Mouse (Mus musculus) forebrain, embryonic 11.5 days (tissue): ENCODE measurements around the gene D330045A20Rik. TPM values are rescaled to one million over a fixed set of nuclear protein-coding genes. Genes with fewer than 3 reads are reported as not detected.
A peak's percentile ranks its signal among the peaks of the same experiment; 100 is the strongest.
"Not testable (repeated sequence)": the region's sequence is repeated elsewhere in the genome, so short reads cannot be mapped to it uniquely, and the experiment has no call there.

ENCODE experiments used
- ATAC-seq: fragments of 200-750 bp; cut with Nextera tagmentation; replicated peaks from 2 replicates; pipeline ENCODE4 v1.8.0; 2017; ENCODE audit warnings: moderate TSS enrichment; ENCODE audit not compliant: low FRiP score
- DNase-seq: peaks from one replicate; pipeline ENCODE4 v3.0.0-alpha.2; 2017; ENCODE audit warnings: low spot score
- H3K27ac ChIP-seq: fragments of 300-500 bp; sonication (generic); 2 replicates; pipeline ENCODE4 v1.5.1; 2014; ENCODE audit warnings: low read depth, low read length
- H3K27me3 ChIP-seq: fragments of 300-500 bp; sonication (generic); 2 replicates; pipeline ENCODE4 v1.6.1; 2014; ENCODE audit warnings: mild to moderate bottlenecking, low read length, mixed read lengths; ENCODE audit not compliant: control insufficient read depth, insufficient read depth
- H3K36me3 ChIP-seq: fragments of 300-500 bp; sonication (generic); 2 replicates; pipeline ENCODE4 v1.6.1; 2014; ENCODE audit warnings: mild to moderate bottlenecking, low read length, moderate library complexity, mixed read lengths; ENCODE audit not compliant: control insufficient read depth, insufficient read depth
- H3K4me1 ChIP-seq: fragments of 300-500 bp; sonication (generic); replicated peaks from 2 replicates; pipeline ENCODE4 v1.6.1; 2014; ENCODE audit warnings: low read length, mixed read lengths; ENCODE audit not compliant: control insufficient read depth, insufficient read depth
- H3K4me2 ChIP-seq: fragments of 300-500 bp; sonication (generic); 2 replicates; pipeline ENCODE4 v1.6.1; 2014; ENCODE audit warnings: low read depth, mild to moderate bottlenecking, low read length, moderate library complexity, mixed read lengths; ENCODE audit not compliant: severe bottlenecking
- H3K4me3 ChIP-seq: fragments of 300-500 bp; sonication (generic); 2 replicates; pipeline ENCODE4 v1.5.1; 2014; ENCODE audit warnings: low read depth, low read length
- H3K9ac ChIP-seq: fragments of 300-500 bp; sonication (generic); 2 replicates; pipeline ENCODE4 v1.6.1; 2014; ENCODE audit warnings: low read length
- H3K9me3 ChIP-seq: fragments of 300-500 bp; sonication (generic); 2 replicates; pipeline ENCODE4 v1.6.1; 2016; ENCODE audit warnings: low read length, mixed read lengths; ENCODE audit not compliant: control insufficient read depth
- WGBS: fragments of 180-500 bp; shearing (Covaris S2); extraction: QIAGEN DNeasy Blood & Tissue Kit; methylation state at CpG from one replicate; pipeline ENCODE4 v1.1.7; 2014; 5-methylcytosine and 5-hydroxymethylcytosine counted together
- polyA plus RNA-seq: library from polyadenylated mRNA; unstranded; fragments of >200 nt; fragmentation: Nextera tagmentation; extraction: Ambion mirVana; gene quantifications from 2 replicates; pipeline ENCODE4 v1.2.1, GENCODE M21; 2014

The D330045A20Rik gene
- polyA plus RNA-seq, result 2.7 and 3.3 TPM in 2 replicates

DNA sequence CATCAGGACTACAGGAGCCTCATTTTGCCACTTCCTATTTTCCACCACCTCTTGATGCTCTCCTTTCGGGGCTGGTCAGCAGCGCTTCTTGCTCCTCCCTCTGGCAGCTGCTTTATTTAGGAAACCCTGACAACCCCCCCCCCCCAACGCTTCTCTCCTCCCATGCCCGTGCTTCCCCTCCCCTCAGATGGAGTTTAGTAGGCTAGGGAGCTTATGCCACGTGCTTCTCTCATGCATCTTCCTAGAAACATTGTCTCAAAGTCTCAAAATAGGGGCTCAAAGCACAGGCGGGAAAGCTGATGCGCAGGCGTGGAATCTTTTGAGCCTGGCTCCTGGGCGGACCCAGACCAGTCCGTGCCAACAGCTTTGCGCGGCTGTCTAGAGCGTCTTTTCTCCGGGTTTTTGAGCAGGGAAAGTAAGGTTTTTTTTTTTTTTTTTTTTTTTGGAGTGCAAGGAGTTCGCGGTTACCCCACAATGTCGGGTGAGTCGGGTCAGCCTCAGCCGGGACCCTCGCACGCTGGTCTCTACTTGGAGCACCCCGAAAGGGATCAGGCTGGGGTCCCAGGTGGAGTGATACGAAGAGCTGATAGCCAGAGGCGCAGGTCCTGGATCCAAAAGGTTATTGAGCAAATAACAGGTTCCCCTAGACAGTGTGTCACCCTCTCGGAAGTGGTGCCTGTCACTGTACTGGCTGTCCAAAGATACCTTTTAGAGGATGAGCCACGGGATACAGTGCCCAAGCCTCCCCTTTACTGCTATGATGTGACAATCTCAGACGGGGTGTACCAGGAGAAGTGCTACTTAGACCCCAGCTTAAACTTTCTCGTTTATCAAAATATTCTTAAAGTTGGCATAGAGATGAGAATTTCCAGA is at the start of gene D330045A20Rik:
TSS of gene D330045A20Rik (plus strand) at position 346 of the 873 bp plus-strand sequence.
- Histone ChIP-seq H3K4me1 (no peaks in the 10 kb centered on the region), H3K9ac (peak within 1 kb of the TSS; percentile 23; the same call in 1 of the 2 replicates), H3K27me3 (no peaks in the 10 kb centered on the region; the same call in 1 of the 2 replicates), H3K36me3 (no peaks in the 10 kb centered on the region), H3K4me2 (peak within 1 kb of the TSS; percentile 48), H3K9me3 (no peaks in the 10 kb centered on the region), H3K4me3 (peak within 1 kb of the TSS; percentile 25), H3K27ac (no peak within 1 kb of the TSS)
- ATAC-seq (peak; percentile 88), DNase-seq (peak; percentile 67)
- WGBS, result 26% methylated on average over 28 of the region's 28 CpGs

DNA sequence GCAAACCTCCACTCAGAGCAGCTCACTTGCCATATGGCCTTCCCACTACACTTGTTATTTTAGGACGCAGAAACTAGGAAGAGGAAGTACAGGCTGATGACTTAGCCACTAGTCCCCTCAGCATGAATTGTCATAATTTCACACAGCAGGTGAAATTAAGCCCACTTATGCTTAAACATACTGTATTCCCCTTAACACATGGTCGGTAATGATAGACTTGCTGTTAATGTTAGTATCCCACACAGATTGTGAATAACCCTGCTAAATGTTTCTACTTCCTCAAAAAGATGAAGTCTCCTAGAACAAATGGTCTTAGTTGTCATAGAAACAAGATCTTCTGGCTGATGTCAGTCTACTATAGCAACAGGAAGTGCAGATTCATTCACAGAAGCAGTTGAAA is 47.6 kb upstream of the D330045A20Rik start:
- Histone ChIP-seq H3K36me3 (no peaks in the 10 kb centered on the region), H3K4me3 (no peak overlapping the region), H3K4me2 (no peak overlapping the region), H3K9ac (no peak overlapping the region), H3K4me1 (no peaks in the 10 kb centered on the region), H3K27ac (no peak overlapping the region), H3K27me3 (peaks cover 2% of the 10 kb centered on the region; the same call in 1 of the 2 replicates), H3K9me3 (no peaks in the 10 kb centered on the region)
- DNase-seq (no peak), ATAC-seq (no peak)
- 63% methylated on average over 2 of the region's 2 CpGs for WGBS

DNA sequence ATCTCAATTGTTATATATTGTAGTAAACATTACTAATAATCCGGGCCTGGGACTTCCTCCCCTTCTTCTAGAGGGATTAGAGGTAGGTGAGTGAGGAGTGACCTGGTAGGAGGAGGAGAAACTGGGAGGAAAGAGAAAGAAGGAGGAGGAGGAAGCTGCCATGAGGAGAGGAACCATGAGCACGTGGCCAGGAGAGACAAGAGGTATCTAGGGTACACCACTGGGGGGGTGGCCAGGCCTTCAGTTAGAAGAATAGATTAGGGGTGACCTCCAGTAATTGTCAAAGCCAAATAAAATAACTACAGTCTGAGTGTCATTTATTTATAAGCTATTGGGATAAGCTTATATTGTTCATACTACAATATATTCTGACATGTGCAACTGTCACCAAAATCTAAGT is 45.0 kb upstream of the D330045A20Rik start:
- Histone ChIP-seq H3K9me3 (no peaks in the 10 kb centered on the region), H3K9ac (no peak overlapping the region), H3K36me3 (no peaks in the 10 kb centered on the region), H3K27ac (no peak overlapping the region), H3K27me3 (peaks cover 2% of the 10 kb centered on the region; the same call in 1 of the 2 replicates), H3K4me2 (no peak overlapping the region), H3K4me3 (no peak overlapping the region), H3K4me1 (no peaks in the 10 kb centered on the region)
- DNase-seq (no peak), ATAC-seq (no peak)
- WGBS, result 67% methylated on average over 2 of the region's 2 CpGs

DNA sequence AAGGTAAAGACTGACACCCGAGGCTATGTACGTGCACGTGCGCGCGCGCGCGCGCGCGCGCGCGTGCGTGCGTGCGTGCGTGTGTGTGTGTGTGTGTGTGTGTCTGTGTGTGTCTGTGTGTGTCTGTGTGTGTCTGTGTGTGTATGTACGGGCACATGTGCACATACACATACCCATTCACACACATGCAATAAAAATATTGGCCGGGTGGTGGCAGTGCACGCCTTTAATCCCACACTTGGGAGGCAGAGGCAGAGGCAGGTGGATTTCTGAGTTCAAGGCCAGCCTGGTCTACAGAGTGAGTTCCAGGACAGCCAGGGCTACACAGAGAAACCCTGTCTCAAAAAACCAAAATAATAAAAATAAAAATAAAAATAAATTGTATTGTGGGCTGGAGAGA is 39.1 kb upstream of the D330045A20Rik start:
- H3K9me3 ChIP-seq, H3K27ac ChIP-seq, ATAC-seq, H3K4me1 ChIP-seq, H3K9ac ChIP-seq, H3K4me2 ChIP-seq, H3K27me3 ChIP-seq, DNase-seq, H3K36me3 ChIP-seq, H3K4me3 ChIP-seq: not testable (repeated sequence)
- WGBS, result 90% methylated on average over 22 of the region's 22 CpGs

DNA sequence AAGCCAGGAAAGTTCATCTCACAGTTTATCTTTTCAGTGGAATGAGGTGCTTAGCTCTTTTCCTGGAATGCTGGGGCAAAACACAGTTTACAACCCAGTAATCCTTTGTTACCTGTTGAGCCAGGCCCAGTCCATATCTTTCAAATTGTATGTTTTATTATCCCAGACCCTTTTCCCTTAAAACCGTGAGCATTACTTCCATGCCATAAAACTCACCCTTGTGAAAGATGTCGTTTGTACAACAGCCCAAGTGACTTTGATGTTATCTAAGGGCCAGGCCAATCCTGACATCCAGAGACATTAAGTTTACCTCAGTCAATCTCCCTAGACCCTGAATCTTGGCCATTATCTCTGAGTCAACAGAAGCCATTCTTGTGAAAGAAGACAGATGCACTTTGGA is 23.4 kb upstream of the D330045A20Rik start:
- ATAC-seq (no peak), DNase-seq (no peak)
- Histone ChIP-seq H3K4me2 (no peak overlapping the region), H3K4me1 (no peaks in the 10 kb centered on the region), H3K36me3 (no peaks in the 10 kb centered on the region), H3K9me3 (no peaks in the 10 kb centered on the region), H3K9ac (no peak overlapping the region), H3K27me3 (no peaks in the 10 kb centered on the region), H3K27ac (no peak overlapping the region), H3K4me3 (no peak overlapping the region)
- WGBS, result 78% methylated on average over 2 of the region's 2 CpGs

DNA sequence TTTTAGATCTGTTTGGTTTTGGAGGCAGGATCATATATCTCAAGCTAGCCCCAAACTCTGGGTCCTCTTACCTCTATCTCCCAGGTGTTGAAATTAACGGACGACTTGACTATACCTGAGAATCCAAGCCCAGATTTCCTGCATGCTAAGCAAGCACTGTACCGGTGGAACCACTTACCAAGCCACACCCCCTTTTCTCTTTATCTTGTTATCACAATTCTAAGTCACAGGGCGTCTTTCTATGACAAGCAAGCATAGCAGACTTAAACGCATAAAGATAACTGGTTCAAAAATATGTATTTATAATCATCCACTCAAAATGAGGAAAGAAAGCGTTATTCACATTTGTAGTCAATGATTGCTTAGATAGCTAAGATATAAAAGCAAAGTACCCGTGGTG is 1.9 kb downstream of the D330045A20Rik start:
- Histone ChIP-seq H3K36me3 (no peaks in the 10 kb centered on the region), H3K4me1 (no peaks in the 10 kb centered on the region), H3K4me3 (no peak overlapping the region), H3K27me3 (no peaks in the 10 kb centered on the region; the same call in 1 of the 2 replicates), H3K9ac (no peak overlapping the region), H3K9me3 (no peaks in the 10 kb centered on the region), H3K4me2 (no peak overlapping the region), H3K27ac (no peak overlapping the region)
- no peak for ATAC-seq
- no peak for DNase-seq
- 77% methylated on average over 7 of the region's 7 CpGs for WGBS

DNA sequence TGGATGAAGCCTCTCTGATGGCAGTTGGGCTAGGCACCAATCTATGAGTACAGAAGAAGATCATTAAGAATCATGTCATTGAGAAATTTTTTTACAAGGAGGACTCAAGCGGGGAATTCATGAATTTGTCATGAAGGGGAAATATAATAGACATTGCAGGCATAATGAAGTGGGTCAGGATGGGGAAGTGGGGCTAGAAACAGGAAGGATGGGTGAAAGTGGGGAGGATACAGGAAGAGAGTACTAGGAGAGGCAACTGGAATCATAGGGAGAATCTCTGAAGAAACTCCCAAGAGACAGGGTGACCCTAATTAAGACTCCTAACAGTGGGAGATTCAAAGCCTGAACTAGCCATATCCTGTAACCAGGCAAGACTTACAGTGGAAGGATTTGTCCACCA is 4.8 kb downstream of the D330045A20Rik start:
- no peak overlapping the region for H3K9ac ChIP-seq
- H3K27ac ChIP-seq, result no peak overlapping the region
- H3K4me3 ChIP-seq, result no peak overlapping the region
- H3K27me3 ChIP-seq, result no peaks in the 10 kb centered on the region; the same call in 1 of the 2 replicates
- H3K4me1 ChIP-seq, result no peaks in the 10 kb centered on the region
- 77% methylated on average over 1 of the region's 1 CpGs for WGBS
- DNase-seq, result no peak
- no peak overlapping the region for H3K4me2 ChIP-seq
- no peaks in the 10 kb centered on the region for H3K9me3 ChIP-seq
- H3K36me3 ChIP-seq, result no peaks in the 10 kb centered on the region
- no peak for ATAC-seq

DNA sequence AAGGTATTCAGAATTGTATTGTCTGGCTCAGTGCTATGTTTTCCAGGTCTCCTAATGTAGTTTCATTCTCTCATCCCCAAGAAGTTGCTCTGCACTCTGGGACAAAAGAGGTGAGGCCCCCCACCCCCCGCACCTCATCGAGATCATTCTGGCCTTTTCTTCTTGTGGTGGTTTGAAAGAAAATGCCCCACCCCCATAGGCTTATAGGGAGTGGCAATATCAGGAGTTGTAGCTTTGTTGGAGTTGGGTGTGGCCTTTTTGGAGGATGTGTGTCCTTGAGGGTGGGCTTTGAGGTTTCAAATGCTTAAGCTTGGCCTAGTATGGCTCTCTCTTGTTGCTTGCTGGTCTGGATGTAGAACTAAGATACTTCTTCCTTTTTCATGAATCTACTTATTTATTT is 36.0 kb downstream of the D330045A20Rik start:
- no peak for ATAC-seq
- WGBS, result 81% methylated on average over 2 of the region's 2 CpGs

DNA sequence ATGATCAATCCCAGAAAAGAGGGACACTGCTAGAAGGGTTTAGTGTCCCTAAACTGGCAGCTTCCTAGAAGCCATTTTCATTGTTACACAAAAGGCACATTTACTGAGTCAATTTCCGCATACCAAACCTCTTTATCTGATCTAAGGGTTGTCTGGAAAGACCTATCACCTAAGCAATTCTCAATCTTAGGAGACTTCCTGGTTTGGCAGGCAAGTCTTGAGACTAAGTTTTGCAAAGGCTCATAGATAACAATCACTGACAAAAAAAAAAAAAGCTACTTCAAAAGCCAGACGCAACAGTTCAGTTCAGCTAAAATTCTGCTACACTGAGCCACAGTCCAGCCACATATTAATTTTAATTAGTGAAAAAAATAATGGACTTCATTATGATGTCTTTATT is 39.1 kb downstream of the D330045A20Rik start:
- Histone ChIP-seq H3K9me3 (no peaks in the 10 kb centered on the region), H3K4me1 (no peaks in the 10 kb centered on the region), H3K9ac (no peak overlapping the region), H3K27me3 (no peaks in the 10 kb centered on the region), H3K27ac (no peak overlapping the region), H3K36me3 (no peaks in the 10 kb centered on the region), H3K4me3 (no peak overlapping the region), H3K4me2 (no peak overlapping the region)
- 92% methylated on average over 2 of the region's 2 CpGs for WGBS
- ATAC-seq (no peak), DNase-seq (no peak)

More for the DNA sequence above, 36.0 kb downstream of the D330045A20Rik start:
- no peak for DNase-seq
- no peaks in the 10 kb centered on the region for H3K9me3 ChIP-seq
- no peak overlapping the region for H3K9ac ChIP-seq
- no peak overlapping the region for H3K4me3 ChIP-seq
- H3K36me3 ChIP-seq, result no peaks in the 10 kb centered on the region
- no peak overlapping the region for H3K27ac ChIP-seq
- H3K27me3 ChIP-seq, result no peaks in the 10 kb centered on the region
- H3K4me2 ChIP-seq, result no peak overlapping the region
- no peaks in the 10 kb centered on the region for H3K4me1 ChIP-seq
